Mouse (Mus musculus): ENCODE data around the gene Cnst.

The Cnst gene

DNA sequence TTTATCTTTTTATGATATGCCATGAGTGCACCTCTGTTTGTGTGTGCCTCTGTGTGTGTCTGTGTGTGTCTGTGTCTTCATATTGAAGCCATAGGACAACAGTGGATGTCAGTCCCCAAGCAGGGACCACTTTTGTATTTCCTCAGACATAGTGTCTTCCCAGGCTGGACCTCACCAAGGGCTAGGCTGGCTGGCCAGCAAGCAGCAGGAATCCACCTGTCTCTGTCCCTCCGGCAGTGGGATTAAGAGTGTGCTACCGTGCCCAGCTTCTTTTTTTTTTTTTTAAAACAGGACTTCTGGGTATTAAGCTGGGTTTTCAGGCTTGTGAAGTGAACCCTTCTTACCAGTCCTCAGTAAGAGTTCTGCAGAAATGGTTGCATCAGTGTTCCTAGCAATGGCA lies 46.0 kb downstream of the Cnst start:
- DNase-seq (ENCODE audit: low spot score): no peak

GRCm38 (mm10) chr1:179592972-179593371 lies 46.8 kb downstream of the Cnst start:
- no peak for DNase-seq (ENCODE audit: low spot score)

GRCm38 (mm10) chr1:179598386-179598785 lies 52.2 kb downstream of the Cnst start:
- no peak for DNase-seq (ENCODE audit: low spot score)

DNA sequence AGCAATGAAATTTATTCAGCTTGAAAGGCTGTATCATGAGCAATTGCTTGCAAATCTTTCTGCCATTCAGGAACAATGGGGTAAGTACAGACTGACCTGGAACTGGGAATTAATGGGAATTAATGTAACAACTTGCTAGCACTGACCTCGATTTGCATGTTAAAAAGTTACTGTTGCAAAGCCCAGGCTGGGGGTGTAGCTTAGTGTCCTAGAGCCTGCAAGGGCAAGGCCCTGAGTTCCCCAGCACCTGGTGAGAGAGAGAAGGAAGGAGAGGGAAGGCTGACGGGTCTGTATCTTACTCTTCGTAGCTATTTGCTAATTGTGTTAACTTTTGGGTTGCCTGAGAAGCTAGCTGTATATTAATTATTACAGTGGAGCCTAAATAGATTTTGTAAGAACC lies 58.4 kb downstream of the Cnst start:
- peak; percentile 84 for DNase-seq (ENCODE audit: low spot score)

- no peak for DNase-seq (ENCODE audit: low spot score)
These were observed 60.0 kb downstream of the Cnst start for GRCm38 (mm10) chr1:179606004-179606723.

GRCm38 (mm10) chr1:179608521-179608920 lies 62.4 kb downstream of the Cnst start:
- no peak for DNase-seq (ENCODE audit: low spot score)

- no peak for DNase-seq (ENCODE audit: low spot score)
These were observed 63.7 kb downstream of the Cnst start for GRCm38 (mm10) chr1:179609724-179610505.

- no peak for DNase-seq (ENCODE audit: low spot score)
These were observed 65.0 kb downstream of the Cnst start for GRCm38 (mm10) chr1:179611182-179611581.

DNA sequence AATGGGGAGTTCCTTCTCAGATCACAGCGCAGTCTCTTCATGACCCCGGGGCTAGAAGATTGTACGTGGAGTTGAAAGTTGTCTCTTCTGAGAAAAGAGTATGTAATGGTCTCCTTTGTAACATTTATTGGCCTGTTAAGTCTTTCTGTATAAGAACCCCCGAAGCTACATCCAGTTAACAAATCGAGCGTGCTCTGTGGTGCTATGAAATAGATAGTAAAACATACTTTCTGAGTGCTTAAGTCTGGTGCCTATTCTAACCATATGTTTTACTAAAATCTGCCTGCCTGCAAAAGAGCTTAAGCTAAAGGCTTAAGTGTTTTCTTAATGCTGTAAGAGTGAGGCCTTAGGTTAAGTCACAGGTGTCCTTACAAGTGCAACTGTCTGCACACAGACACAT lies 66.2 kb downstream of the Cnst start:
- DNase-seq (ENCODE audit: low spot score): no peak

DNA sequence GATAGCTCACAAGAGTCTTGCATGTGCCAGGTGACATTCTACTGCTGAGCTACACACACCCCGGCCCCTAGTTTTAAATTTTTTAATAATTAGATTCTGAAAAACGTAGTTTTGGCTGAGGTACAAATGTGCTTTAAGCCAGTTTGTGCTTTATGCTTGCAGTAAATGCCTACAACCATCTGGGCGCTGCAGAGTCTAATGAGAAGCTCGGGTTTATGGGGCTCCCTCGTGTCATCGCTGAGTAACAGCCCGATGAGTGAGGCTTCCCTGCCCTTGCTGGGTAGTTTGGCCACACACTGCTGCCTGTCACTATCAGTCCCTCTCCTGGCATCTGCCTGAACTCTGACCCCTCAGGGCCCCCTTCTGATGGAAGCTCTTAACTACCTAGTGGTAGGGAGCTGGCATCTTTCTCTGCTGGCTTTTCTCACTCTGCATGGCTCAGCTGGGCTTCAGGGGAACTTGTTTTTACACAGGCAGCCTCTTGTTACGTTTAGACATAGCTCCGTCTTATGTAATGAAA lies 66.9 kb downstream of the Cnst start:
- DNase-seq (ENCODE audit: low spot score): no peak

DNA sequence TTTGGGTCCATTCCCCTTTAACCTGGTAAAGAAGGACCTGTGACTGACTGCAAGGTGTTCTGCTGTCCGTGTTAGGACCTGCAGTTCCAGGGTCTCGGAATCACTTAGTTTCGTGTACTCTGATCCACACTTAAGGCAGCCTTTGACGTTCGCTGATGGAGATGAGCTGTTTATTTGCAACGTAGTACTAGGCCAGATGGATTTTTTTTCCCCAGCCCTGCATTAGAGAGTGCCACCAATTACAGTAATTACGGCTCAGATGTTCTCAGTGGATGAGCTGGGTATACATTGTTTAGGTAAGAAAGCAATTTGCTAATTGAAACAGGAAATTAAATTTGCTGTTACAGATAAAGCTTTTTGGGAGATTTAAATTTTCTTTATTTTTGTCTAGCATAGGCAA lies 71.3 kb downstream of the Cnst start:
- no peak for DNase-seq (ENCODE audit: low spot score)

GRCm38 (mm10) chr1:179622665-179623064 lies 76.5 kb downstream of the Cnst start:
- DNase-seq (ENCODE audit: low spot score): no peak

DNA sequence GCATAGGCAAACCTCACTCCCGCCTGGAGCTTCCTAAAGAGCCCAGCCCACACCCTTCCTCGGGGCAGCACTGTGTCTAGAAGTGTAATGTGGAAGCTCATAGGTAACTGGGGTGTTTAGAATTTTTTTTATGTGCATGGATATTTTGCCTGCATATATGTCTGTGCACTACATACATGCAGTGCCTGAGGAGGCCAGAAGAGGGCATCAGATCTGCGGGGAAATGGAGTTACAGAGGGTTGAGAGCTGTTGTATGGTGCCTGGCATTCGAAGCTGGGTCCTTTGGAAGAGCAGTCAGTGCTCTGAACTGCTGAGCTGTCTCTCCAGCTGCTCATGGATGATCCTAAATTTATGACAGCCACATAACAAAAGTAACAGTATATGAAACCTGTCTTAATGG lies 77.5 kb downstream of the Cnst start:
- no peak for DNase-seq (ENCODE audit: low spot score)

GRCm38 (mm10) chr1:179624354-179624753 lies 78.2 kb downstream of the Cnst start:
- no peak for DNase-seq (ENCODE audit: low spot score)

GRCm38 (mm10) chr1:179627855-179628254 lies 81.7 kb downstream of the Cnst start:
- no peak for DNase-seq (ENCODE audit: low spot score)

GRCm38 (mm10) chr1:179628438-179629106 lies 82.4 kb downstream of the Cnst start:
- peak; percentile 72 for DNase-seq (ENCODE audit: low spot score)

- DNase-seq (ENCODE audit: low spot score): no peak
These were observed 83.1 kb downstream of the Cnst start for GRCm38 (mm10) chr1:179629276-179629675.

- no peak for DNase-seq (ENCODE audit: low spot score)
These were observed 86.7 kb downstream of the Cnst start for GRCm38 (mm10) chr1:179632746-179633413.

DNA sequence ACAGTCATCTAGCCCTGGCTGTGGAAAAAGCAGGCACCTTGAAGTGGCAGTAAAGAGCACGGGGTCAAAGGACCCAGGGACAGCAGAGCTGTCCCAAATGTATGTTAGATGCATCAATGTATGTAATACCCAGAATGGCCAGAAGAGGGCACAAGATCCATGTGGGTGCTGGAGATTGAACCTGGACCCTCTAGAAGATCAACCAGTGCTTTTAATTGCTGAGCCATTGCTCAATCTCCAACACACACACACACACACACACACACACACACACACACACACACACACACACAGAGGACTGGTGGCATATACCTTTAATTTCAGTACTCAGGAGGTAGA lies 87.2 kb downstream of the Cnst start:
- no peak for DNase-seq (ENCODE audit: low spot score)

DNA sequence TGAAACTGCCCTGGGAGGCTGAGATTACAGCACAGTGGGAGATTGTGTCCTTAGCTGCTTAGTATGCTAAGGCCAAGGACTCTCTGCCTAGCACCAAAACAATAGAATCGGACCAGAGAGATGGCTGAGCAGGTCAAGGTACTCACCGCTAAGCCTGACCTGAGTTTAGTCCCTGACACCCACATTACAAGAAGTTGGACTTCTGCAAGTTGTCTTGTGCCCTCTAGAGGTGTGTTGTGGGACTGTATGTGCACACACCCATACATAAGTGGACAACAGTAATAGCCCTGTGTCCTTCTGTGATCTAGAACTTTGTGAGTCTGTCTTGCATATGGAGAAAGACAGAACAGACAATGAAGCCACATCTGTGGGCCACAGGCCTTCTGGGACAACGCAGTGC lies 88.0 kb downstream of the Cnst start:
- no peak for DNase-seq (ENCODE audit: low spot score)

DNA sequence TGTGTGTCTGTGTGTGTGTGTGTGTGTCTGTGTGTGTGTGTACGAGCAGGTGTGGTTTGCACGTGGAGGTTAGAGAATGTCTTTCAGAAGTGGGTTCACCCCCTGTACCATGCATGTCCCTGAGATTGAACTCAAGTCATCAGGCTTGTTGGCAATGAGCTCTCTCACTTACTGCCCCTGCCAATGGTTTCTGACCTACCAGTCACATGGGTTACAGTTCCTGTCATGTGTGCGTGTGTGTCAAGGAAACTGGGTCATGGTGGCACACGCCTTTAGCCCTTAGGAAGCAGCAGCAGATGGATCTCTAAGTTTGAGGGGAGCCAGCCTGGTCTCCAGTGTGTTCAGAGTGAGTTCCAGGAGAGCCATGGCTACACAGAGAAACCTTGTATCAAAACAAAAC lies 96.6 kb downstream of the Cnst start:
- peak; percentile 2 for DNase-seq (ENCODE audit: low spot score)

- DNase-seq (ENCODE audit: low spot score): peak; percentile 3
These were observed 98.0 kb downstream of the Cnst start for GRCm38 (mm10) chr1:179644151-179644550.
